Mouse (Mus musculus) urinary bladder, postnatal 4 days (tissue): Measurements from ENCODE around the gene Gng13.

Experiments used
- DNase-seq, 2 experiments: peaks; one replicate each; pipeline ENCODE4 v3.0.0; 2021 to 2022; ENCODE audit warnings: low spot score in 2 of 2

Gene Gng13

DNA sequence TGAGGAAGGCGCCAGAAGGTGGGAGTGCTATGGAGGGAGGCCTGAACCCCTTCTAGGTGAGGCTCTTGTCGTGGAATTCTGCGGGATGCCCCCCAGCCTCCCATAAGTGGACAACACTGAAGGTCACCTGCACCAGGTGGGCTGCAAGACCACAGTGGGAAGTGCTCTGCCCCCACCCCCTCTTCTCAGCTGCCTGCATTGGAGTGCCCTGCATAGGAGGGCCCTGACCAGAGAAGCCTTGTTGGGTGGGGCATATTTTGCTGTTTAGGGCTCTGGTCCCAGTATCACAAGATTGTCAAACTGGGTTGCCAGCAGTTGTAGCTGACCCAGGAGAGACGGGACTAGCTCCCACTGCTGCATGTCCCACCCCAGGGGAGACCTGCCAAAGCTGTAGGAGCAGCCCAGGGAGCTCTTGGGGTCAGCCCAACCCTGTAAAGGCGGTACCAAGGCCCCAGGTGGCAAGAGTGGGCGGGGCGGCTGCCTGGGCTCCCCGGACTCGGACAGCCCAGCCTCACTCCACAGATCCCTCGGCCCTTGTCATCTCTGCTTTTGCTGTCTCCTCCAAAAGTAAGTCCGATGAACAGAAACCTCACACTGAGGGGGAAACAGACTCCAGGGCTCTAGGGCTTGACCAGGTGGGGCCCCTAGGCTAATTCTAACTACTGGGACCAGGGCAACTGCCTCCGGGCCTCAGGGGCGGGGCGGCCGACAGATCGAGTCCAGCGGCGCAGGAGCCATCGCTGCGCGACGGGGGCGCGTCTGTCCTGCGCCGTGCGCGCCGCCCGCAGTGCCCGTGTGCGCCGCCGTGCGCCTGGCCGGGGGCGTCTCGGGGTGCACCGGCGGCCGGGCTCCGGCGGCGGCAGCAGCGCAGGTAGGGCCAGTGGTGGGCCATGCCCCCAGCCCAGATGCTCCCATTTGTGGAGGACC is at the start of gene Gng13:
Gene Gng13, plus strand, starts transcription at position 461 of the 927 bp plus-strand sequence.
- DNase-seq = no peak

DNA sequence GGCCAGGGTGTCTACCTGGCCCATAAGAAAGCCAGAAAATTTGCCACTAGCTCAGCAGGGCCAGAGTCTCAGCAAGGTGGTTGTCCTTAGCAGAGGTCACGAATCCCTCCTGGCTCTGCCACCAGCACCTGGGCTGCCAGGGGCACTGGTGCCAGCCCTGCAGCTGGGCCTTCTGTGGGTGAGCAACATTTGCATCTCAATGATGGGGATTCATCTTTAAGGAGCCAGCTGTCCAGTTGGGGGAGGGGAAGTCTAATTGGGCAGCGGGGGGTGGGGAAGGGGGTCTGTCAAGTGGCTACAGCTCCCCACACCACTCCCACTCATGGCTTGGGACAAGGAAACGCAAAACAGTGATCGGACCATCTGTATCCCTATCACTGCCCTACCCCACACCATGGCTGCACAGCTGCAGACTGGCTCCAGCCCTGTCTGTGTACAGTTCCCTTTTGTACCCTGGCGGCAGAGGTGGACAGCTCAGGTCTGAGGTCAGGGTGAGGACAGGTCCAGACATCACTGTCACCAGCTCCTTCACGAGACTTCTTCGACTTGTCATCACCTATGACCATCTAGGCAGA is 48.4 kb upstream of the Gng13 start:
- DNase-seq = no peak

DNA sequence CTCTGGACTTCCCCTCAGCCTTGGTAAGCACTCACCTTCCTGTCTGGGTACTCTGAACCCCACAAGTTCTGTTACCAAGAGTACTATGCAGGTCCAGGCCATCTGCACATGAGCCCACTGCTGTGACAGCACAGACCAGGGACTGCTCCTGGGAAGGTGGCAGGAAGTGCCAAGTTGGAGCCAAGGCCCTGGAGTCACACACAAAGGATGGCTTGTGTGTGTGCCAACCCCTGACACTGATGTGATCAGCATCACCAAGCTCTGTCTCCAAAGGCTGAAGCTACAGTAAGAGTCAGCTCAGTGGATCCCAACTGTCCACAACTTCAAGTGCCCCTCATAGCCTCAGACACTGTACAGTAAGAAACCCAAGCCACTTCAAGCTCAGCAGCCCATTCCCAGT is 44.0 kb upstream of the Gng13 start:
- no peak for DNase-seq

DNA sequence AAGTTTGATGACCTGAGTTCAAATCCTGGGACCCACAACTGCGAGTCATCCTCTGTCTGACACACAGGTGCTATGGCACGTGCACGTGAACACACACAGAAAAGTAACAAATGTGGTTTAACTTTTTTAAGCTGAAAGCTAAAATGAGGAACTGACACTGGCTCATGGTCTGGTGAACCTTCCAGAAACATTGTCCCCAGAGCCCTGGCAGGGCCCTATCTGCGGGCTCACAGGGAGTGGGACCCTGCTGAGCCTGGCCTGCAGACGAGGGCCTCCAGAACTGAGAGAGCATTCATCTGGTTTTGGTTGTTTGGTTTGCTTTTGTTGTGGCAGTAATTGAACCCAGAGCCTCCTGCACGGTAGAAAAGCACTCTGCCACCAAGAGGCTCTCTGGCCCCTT is 39.0 kb upstream of the Gng13 start:
- DNase-seq = no peak

DNA sequence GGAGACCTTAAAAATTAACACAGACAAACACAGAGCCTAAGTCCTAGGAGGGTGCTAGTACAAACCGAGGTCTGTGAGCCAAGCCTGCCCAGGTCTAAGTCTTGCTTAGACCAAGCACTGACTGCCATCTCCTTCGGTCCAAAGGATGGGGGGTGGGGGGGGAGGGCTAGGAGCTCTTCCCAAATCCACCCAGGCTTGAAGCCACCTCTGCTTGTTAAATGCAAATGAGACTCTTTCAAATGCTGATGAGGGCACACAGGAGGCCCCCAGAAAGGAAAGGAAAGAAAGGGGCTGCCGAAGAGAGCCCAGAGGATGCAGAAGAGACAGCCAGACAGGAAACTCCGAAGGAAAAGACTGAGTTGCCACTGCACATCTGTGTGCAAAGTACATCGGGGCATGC is 37.2 kb upstream of the Gng13 start:
- DNase-seq = no peak

DNA sequence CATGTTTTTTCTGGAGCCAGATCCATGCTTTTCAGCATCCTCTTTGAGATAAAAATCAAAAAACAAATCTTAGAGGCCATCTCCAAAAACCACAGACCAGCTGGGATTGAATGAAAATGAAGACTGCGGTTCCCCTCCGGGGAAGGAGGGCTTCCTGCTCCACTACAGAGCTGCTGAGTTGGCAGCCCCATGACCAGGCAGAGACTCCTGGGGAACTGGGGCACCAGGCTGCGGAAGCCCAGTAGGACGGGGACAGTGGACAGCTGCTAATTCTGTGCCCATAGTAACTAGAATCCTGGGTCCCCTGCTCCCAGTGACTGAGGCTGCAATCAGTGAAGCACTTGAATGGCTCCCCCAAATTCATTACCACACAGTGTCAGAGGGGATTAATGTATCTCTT is 35.3 kb upstream of the Gng13 start:
- DNase-seq = no peak

DNA sequence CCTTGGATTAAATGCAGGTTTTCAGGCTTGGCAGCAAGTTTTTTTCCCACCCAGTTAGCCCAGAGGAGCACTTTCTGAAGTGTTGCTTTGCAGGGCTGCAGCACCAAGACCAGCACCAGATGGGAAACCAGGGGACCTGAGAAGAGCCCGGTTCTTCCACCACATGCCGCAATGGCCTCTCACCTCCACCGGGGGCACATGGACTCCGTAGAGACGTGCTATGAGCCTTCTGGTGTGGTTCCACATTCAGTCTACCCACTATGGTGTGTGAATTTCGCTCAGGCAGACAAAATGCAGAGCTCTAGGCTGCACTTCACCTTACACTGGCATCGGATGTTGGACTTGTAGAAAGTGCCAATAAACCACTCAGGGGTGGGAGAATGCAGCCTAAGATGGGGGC is 30.6 kb upstream of the Gng13 start:
- DNase-seq = no peak

DNA sequence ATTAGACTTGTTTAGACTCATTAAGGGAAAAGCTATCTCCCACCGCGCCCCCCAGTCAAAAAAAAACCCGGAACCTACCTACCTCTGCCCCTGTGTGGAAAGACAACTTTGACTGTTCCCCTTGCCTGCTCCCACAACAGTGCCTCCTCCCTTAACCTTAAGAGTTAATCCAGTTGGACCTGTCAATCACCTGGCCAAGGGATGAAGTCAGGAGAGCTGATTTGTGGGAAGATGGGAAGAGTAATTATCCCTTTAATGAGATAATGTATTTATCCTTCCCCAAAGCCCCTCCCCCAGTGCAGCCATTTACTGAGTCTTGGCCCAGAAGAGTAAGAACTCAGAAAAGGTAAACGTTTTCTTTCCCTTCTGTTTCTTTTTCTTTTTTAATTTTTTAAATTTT is 28.0 kb upstream of the Gng13 start:
- no peak for DNase-seq

DNA sequence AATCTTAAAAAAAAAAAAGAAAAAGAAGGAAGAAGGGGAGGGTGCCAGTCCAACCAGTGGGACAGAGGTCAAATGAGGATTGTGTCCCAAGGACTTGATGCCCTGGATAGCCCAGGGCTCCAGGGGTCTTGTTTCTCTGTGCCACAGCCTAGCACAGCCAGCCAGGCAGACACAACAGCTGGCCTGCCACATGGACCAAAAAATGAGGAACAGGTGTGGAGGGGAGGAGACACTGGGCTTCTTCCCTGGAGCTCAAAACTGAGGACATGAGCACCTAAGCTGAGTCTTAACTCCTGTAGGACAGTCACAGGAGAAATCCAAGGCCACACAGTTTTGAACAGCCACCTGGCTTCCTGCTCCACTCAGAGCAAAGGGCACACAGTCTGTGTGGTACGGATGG is 20.7 kb upstream of the Gng13 start:
- DNase-seq = no peak

DNA sequence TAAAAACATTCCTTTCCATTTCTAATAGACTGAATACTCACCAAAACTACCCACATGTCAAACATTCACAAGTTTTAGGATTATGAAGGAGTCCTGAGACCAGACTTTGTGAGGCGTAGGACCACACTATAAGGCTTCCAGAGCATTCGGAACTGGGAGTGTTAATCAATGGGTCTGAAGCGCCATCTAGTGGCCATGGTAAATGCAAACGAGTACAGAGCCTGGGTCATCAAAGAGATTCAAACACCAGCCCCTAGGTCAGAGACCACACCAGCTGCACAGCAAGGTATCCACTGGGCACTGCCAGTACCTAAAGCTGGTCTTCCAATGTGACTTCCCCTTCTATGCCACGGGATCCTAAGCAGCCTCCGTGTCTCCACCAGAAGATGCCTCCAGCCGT is 18.5 kb upstream of the Gng13 start:
- DNase-seq = peak; percentile 38 to 75

DNA sequence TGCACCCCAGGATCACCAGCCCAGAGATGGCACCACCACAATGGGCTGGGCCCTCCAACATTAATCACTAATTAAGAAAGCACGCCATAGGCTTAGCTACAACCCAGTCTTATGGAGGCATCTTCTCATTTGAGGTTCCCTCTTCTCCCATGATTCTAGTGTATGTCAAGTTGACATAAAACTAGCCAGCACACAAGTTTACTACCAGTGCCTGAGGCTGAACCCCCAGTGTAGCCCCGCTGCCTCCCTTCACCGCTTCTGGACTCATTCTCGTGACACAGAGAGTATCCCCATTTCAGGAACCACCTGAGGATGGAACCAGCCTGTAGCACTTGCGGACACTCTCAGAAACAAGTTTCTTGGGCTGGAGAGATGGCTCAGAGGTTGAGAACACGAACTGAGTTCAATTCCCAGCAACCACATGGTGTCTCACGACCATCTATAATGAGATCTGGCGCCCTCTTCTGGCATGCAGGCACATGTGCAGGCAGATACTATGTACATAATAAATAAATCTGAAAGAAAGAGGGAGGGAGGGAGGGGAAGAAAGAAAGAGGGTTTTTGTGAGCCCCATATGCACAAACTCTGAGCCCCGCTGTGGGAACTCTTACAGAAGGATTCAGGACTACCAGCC is 16.0 kb upstream of the Gng13 start:
- no peak for DNase-seq

DNA sequence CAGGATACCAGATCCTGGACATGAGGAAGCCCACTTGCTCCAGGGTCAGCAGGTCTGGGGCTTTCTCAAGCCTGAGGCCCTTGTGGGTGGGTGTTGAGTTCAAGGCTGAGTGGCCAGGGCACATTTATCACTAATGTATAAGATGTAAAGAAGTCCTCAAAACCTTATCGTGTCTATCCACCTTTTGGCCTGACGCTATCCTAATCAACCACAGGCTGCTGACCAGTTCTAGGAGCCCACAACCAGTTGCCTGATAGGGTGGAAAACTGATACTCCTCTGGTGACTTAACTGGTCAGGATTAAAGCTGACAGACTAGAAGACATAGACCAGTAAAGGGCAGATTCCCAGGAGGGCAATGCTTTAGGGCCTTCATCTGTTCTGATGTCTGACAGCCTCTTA is 7.0 kb upstream of the Gng13 start:
- no peak for DNase-seq

DNA sequence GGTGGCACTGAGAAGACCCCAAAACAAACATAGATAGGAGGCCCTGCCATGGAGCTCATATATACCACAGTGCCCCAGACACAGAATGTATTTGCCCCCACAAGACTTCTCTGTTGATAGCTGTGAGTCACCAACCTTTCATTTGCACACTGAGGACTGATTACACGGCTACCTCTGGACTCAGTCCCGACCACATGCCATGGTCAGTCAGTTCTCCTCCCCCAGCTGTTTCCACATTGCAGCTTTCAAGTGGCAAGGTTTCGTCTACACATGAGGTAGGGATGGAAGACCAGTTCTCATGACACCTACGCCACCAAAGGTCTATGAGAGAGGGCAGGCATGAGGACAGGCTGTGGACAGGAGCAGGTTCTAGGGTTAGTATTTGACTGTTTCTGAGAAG is 5.8 kb upstream of the Gng13 start:
- no peak for DNase-seq

DNA sequence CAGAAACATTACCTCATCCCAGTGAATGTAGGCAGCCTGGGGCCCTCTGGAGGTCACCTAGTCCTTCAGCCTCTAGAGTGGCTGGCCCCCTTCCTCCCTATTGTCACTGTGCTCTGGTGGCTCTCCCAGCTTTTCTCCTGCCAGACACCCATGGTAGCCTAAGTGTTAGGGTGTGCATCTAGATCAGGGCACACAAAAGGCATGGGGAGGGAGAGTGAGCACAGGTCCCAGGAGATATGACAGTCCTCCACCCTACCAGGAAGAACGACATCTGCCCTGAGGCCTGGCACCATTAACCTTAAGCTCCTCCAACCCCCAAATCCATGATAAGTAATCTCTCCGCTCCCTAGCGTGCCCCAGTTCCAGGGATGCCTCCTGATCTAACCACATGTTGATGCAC is 1.3 kb upstream of the Gng13 start:
- DNase-seq = no peak

DNA sequence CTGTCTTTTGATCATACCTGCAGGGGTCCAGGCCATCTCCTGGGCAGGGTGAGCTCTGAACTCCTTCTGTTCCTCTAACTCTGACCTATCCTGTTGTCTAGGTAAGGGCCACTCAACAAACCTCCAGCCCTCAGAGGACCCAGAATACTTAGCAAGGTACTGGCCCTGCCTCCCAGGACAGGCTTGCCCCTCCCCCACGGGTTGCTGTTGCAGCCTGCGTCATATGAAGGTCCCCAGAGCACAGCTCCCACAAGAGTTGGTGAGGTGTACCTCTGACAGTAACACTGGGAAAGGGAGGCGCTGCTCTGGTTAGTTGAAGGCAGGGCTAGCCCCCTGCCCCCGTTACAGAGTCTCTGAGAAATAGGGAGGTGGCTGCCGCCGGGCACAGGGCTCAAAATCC is 841 bp upstream of the Gng13 start:
- no peak for DNase-seq

DNA sequence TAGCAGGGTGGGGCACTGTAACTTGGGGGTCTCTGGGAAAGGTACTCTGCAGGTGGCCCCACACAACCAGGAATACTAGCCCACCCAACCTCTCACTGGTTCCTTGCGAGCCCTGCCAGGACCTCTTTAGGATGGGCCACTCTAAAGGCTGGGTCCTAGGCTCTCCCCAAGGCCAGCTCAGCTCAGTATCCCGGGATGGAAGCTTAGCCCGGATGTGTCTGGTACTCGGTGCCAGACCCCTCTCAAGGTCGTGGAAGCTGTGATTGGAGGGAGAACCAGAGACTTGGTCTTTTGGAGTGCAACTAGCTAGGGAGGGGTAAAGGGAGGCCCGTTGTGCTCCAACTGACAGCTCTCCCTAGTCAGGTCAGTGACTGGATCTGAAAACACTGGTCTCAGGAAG is 720 bp downstream of the Gng13 start:
- DNase-seq = no peak

DNA sequence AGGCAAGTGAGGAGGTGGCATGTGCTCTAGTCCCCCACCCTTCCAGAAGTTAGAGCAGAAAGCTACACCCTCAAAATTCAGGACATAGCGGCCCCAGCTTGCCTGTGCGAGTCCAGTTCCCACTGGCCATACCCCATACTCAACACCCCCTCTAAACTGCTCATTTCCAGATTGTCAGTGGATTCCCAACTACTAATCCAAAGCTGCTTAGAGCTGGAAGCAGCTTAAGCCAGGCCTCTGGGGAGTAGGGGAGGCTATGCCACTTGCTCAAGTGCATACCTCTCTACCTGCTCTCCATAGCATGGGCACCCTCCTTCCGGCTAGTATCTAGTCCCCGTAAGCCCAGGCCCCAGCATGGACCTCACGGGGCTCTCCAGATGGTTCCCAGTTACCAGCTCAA is 4.5 kb downstream of the Gng13 start:
- no peak for DNase-seq

DNA sequence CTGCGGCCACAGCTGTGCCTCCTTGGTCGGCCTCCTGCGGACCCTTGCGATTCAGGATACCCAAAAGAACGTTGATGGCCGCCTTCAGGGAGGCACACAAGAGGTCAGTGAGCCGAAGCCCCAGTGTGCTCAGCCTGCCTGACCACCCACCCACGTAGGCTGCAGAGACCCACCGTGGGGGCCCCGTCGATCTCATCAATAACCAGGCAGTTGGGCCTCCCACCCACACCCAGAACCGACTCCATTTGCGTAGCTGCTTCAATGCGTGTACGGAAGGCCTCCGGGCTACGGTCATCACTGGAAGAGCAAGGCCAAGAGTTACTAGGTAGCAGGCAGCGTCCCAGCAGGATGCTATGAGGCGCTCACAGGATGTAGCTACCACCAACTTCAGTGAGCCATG is 6.5 kb downstream of the Gng13 start:
- DNase-seq = no peak

DNA sequence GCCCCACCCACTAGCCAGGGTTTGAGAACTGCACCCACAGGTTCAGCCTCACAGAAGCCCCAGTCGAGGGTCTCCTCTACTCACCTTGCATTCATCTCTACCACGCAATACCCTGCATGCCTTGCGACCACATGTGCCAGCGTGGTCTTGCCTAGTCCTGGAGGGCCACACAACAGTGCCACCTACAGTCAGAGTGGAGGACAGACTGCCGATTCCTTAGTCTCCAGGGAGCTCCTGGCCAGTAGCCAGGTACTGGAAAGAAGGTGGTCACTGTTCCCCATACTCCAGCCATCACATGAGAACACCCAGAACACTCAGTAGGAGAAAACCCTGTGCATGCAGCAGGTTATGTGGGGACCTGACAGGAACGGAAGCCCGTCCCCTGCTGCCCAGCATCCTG is 6.9 kb downstream of the Gng13 start:
- DNase-seq = no peak

DNA sequence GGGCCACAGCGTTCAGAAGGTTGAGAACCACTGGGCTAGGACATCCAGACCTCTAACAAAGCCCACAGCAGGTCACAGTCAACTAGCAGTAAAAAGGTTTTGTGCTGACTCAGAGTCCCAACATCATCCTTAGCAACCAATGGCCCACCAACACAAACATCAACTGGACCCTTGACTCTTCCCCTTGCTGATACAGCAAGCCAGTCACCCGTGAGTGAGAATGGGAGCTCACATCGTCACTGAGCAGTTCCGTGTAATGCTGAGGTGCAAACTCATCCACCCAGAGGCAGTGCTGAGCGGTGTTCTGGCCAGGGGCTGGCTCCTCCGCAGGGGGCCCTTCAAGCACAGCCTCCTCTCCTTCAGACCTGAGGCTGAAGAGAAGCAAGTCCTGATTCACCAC is 8.3 kb downstream of the Gng13 start:
- DNase-seq = no peak

DNA sequence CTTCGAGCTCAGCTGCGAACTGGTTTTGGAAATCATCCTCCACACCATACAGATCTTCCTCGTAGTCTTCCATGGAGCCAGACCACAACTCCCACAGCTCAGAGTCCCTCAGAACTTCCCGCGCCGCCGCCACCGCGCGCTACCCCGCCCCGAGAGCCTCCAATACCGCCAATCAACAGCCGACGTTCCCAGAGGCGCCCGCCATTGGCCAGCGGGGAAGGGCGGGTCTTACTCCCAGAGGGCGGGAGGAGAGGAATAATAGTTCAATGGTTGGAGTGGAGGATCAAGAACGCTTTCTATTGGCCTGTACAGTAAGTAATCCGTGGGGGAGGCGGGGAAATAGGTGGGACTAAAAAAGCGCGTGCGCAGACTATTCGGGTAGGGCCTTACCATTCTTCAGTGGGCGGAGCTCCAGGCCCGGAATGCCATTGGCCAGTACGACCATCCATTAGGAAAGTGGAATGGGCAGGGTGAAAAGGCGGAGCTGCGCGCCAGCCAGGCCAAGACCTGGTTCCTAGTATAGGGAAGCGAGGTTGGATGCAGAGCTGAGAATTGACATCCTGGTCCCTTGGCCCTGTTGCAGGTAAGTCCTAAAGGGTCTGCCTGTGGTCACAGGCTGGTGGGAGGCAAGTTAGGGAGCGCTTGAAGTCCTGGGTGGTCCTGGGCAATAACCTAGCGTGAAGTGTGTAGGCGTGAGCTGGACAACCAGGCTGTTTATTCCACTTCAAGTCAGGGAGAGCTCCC is 10.5 kb downstream of the Gng13 start, which contains the start of the genes Chtf18 and Rpusd1:
Gene Chtf18, minus strand, starts transcription at position 155 of the 744 bp plus-strand sequence.
Gene Rpusd1, plus strand, starts transcription at position 406 of the 744 bp plus-strand sequence.
- DNase-seq = peak; percentile 98

DNA sequence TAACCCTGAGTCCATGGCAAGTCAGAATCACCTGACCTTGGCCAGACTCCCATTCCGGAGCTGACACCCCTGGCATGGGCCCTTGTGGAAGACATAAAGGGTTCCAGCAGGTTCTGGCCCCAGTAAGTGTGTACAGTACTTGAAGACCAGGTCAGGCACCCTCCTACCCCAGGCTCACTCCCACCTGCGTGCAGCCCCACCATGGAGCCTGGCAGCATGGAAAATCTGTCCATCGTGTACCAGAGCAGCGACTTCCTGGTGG is 11.0 kb downstream of the Gng13 start:
- no peak for DNase-seq
